Mouse (Mus musculus): ENCODE measurements around the gene Gm20479.

DNA sequence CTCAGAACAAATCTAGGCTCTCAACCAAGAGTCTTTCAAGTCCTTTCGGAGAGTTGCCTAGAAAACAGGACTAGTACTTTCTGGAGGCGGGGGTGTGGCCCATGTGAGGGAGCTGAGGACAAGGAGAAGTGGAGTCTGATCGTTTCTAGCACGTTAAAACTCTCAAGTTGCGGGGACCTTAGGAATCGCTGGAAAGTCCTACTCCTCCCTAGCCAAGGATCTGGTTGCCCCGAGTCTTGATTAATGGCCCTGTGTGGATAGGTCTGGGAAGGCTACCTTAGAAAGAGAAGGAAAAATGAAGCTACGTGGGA, 25.7 kb downstream of the Gm20479 start:
- TF ChIP-seq POLR2A (IDR thresholded peaks at IDR 0.05; ENCODE audit: low read depth, low read length) = no peak
- TF ChIP-seq CTCF (IDR thresholded peaks at IDR 0.05; ENCODE audit: extremely low read depth, insufficient read depth, insufficient read length, insufficient replicate concordance) = no peak
